Mouse (Mus musculus): Measurements from ENCODE around the gene Gucd1. TPM values are rescaled to one million over a fixed set of nuclear protein-coding genes. Genes with fewer than 3 reads are reported as not detected.

The Gucd1 gene
- total and polyA plus RNA-seq, 3 experiments, result 16.8 to 19.0 (median 18.0) TPM

- TF ChIP-seq IRF4 (IDR thresholded peaks at IDR 0.05; ENCODE audit: low read depth, low read length), result no peak
- TF ChIP-seq HCFC1 (IDR thresholded peaks at IDR 0.05; ENCODE audit: low read depth, low read length), result no peak
- no peak for TF ChIP-seq TCF12 (IDR thresholded peaks at IDR 0.05; ENCODE audit: low read depth, low read length)
- no peak for TF ChIP-seq TBP (conservative IDR thresholded peaks at IDR 0.05; ENCODE audit: low read depth, low read length)
- TF ChIP-seq MAFK (IDR thresholded peaks at IDR 0.05; ENCODE audit: insufficient replicate concordance, low read length), result no peak
- TF ChIP-seq SMC3 (IDR thresholded peaks at IDR 0.05; ENCODE audit: low read depth, low read length), result no peak
- no peak for TF ChIP-seq POLR2A (IDR thresholded peaks at IDR 0.05; ENCODE audit: low read depth, low read length)
- no peaks in the 10 kb centered on the region for H3K27me3 ChIP-seq (replicated peaks)
- H3K4me1 ChIP-seq (ENCODE audit: control insufficient read depth in 1 of 2, insufficient read depth in 2 of 2), result peaks cover 10 to 27% of the 10 kb centered on the region in 2 experiments; a peak in 3 of 4 replicates
- H3K36me3 ChIP-seq (replicated peaks in 1 of 2; ENCODE audit: control insufficient read depth in 1 of 2, insufficient read depth in 1 of 2, low read length in 1 of 2), result no peaks in the 10 kb centered on the region
- no peak overlapping the region for H3K9ac ChIP-seq (ENCODE audit: insufficient read depth, low read depth)
- no peak overlapping the region for H3K4me2 ChIP-seq (ENCODE audit: insufficient read depth, low read depth, poor library complexity, severe bottlenecking)
- no peaks in the 10 kb centered on the region for H3K9me3 ChIP-seq (replicated peaks; ENCODE audit: low read length)
- dilution Hi-C loops (cut with MboI; ENCODE audit: extremely low pct_ligation_motif_present, extremely low pct_unique_long_range_greater_than_20kb, low sequenced_read_pairs), result no loop called here
- DNase-seq (ENCODE audit: extremely low read depth), result no peak
- in situ Hi-C loops (cut with MboI; ENCODE audit: low pct_ligation_motif_present, low pct_unique_long_range_greater_than_20kb, low sequenced_read_pairs), result loop anchor here (5.0 kb wide), 2 partner anchors 176 to 256 kb away; no protein-coding TSS in a partner anchor
- H3K27ac ChIP-seq (ENCODE audit: insufficient read depth, low read depth), result no peak overlapping the region
- H3K79me2 ChIP-seq (replicated peaks; ENCODE audit: control insufficient read depth, extremely low read depth, insufficient read depth, poor library complexity, severe bottlenecking), result no peaks in the 10 kb centered on the region
- H3K4me3 ChIP-seq (replicated peaks in 1 of 3; ENCODE audit: low read depth in 2 of 3, low read length in 2 of 3, poor library complexity in 1 of 3), result no peak overlapping the region
Observed at GRCm38 (mm10) chr10:75438132-75438810, 79.5 kb downstream of the Gucd1 start.

DNA sequence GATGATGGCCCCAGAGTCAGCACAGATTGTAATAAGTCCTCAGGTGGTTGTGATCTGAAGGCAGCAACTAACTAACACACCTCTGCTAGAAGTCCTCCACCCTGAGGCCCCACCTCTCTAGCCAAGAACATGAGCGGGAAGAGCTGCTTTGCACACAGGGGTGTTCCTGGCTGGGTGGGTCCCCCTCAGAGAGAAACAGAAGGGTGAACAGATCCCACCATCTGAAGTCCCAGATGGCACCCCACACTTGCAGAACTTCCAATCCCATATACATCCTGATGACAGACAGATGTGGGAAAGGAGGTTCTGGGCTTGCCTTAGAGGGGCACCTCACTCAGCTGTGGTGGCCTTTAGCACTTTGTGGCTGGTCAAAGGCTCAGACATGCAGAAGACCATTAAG, 80.5 kb downstream of the Gucd1 start:
- in situ Hi-C loops (cut with MboI; ENCODE audit: low pct_ligation_motif_present, low pct_unique_long_range_greater_than_20kb, low sequenced_read_pairs) (loop anchor here (5.0 kb wide), 2 partner anchors 175 to 255 kb away; no protein-coding TSS in a partner anchor), dilution Hi-C loops (cut with MboI; ENCODE audit: extremely low pct_ligation_motif_present, extremely low pct_unique_long_range_greater_than_20kb, low sequenced_read_pairs) (no loop called here)
- TF ChIP-seq MAFK (IDR thresholded peaks at IDR 0.05; ENCODE audit: insufficient replicate concordance, low read length) (no peak), JUN (IDR thresholded peaks at IDR 0.05; ENCODE audit: insufficient read depth, low read depth, low read length) (no peak), MEF2A (IDR thresholded peaks at IDR 0.05; ENCODE audit: borderline replicate concordance, low read depth, low read length) (no peak), MAZ (IDR thresholded peaks at IDR 0.05; ENCODE audit: low read depth, low read length) (no peak), GABPA (IDR thresholded peaks at IDR 0.05; ENCODE audit: insufficient replicate concordance, low read depth, low read length) (no peak), MXI1 (IDR thresholded peaks at IDR 0.05; ENCODE audit: low read depth, low read length) (no peak), UBTF (IDR thresholded peaks at IDR 0.05; ENCODE audit: low read depth, low read length) (no peak), RCOR1 (conservative IDR thresholded peaks at IDR 0.05; ENCODE audit: low read depth, low read length) (no peak), KAT2A (IDR thresholded peaks at IDR 0.05; ENCODE audit: insufficient replicate concordance, low read length) (no peak), CHD1 (IDR thresholded peaks at IDR 0.05; ENCODE audit: low read depth, low read length) (no peak), ZNF384 (IDR thresholded peaks at IDR 0.05; ENCODE audit: low read depth, low read length) (no peak), EP300 (IDR thresholded peaks at IDR 0.05; ENCODE audit: low read length) (no peak)
- peaks cover 14 to 36% of the 10 kb centered on the region in 2 experiments for H3K4me1 ChIP-seq (ENCODE audit: control insufficient read depth in 1 of 2, insufficient read depth in 2 of 2)
- no peak overlapping the region for H3K9ac ChIP-seq (ENCODE audit: insufficient read depth, low read depth)
- H3K27me3 ChIP-seq (replicated peaks), result no peaks in the 10 kb centered on the region
- no peak overlapping the region for H3K27ac ChIP-seq (ENCODE audit: insufficient read depth, low read depth)
- no peak for DNase-seq (ENCODE audit: extremely low read depth)
- no peak overlapping the region for H3K4me2 ChIP-seq (ENCODE audit: insufficient read depth, low read depth, poor library complexity, severe bottlenecking)
- H3K4me3 ChIP-seq (replicated peaks in 1 of 3; ENCODE audit: low read depth in 2 of 3, low read length in 2 of 3, poor library complexity in 1 of 3), result no peak overlapping the region
- H3K9me3 ChIP-seq (replicated peaks; ENCODE audit: low read length), result no peaks in the 10 kb centered on the region
- H3K36me3 ChIP-seq (replicated peaks in 1 of 2; ENCODE audit: control insufficient read depth in 1 of 2, insufficient read depth in 1 of 2, low read length in 1 of 2), result no peaks in the 10 kb centered on the region
- no peaks in the 10 kb centered on the region for H3K79me2 ChIP-seq (replicated peaks; ENCODE audit: control insufficient read depth, extremely low read depth, insufficient read depth, poor library complexity, severe bottlenecking)

Measured in CH12.LX (cell line).